Mouse (Mus musculus) small intestine, adult 2 months (tissue): ENCODE results near the gene Etv5. TPM values are rescaled to one million over a fixed set of nuclear protein-coding genes. Genes with fewer than 3 reads are reported as not detected.

Experiments
- H3K27ac ChIP-seq: fragments of 200-500 bp; 2 replicates; pipeline ENCODE4 v1.5.1; 2012; ENCODE audit warnings: low read depth, low read length, control low read depth, inconsistent platforms; ENCODE audit not compliant: insufficient read depth
- H3K27me3 ChIP-seq: fragments of 200-500 bp; 2 replicates; pipeline ENCODE4 v1.6.1; 2012; ENCODE audit warnings: mild to moderate bottlenecking, moderate library complexity, low read length, inconsistent platforms; ENCODE audit not compliant: control insufficient read depth, insufficient read depth
- H3K36me3 ChIP-seq: fragments of 200-500 bp; 2 replicates; pipeline ENCODE4 v1.6.1; 2012; ENCODE audit warnings: mild to moderate bottlenecking, low read length, control low read depth, inconsistent platforms; ENCODE audit not compliant: control insufficient read depth, insufficient read depth
- H3K4me1 ChIP-seq: fragments of 200-500 bp; 2 replicates; pipeline ENCODE4 v1.6.1; 2012; ENCODE audit warnings: low read length, inconsistent platforms, mixed read lengths; ENCODE audit not compliant: control insufficient read depth, insufficient read depth, insufficient read length
- H3K4me3 ChIP-seq: fragments of 200-500 bp; 2 replicates; pipeline ENCODE4 v1.5.1; 2012; ENCODE audit warnings: low read depth, mild to moderate bottlenecking, control low read depth, inconsistent platforms, low read length, moderate library complexity
- CTCF ChIP-seq: fragments of 200-500 bp; IDR thresholded peaks from 2 replicates; pipeline ENCODE4 v1.5.1; 2012; ENCODE audit warnings: low read depth, mild to moderate bottlenecking, control low read depth, inconsistent platforms, low read length, moderate library complexity, mixed read lengths; ENCODE audit not compliant: insufficient replicate concordance, insufficient read length; ENCODE audit errors: extremely low read depth
- POLR2A ChIP-seq: fragments of 200-500 bp; IDR thresholded peaks from 2 replicates; pipeline ENCODE4 v1.6.1; 2012; ENCODE audit warnings: low read depth, mild to moderate bottlenecking, control low read depth, inconsistent platforms, low read length, moderate library complexity
- WGBS: fragments of 180-500 bp; shearing (Covaris S2); methylation state at CpG from one replicate; pipeline ENCODE4 v1.1.7; 2018; 5-methylcytosine and 5-hydroxymethylcytosine counted together
- polyA plus RNA-seq: library from polyadenylated mRNA; depleted of rRNA; stranded (reverse); fragments of >200 nt; gene quantifications from 2 replicates; pipeline ENCODE4 v1.2.3, GENCODE M21; 2012; rRNA removed

Gene Etv5
- 2.5 TPM in 2 replicates for polyA plus RNA-seq

DNA sequence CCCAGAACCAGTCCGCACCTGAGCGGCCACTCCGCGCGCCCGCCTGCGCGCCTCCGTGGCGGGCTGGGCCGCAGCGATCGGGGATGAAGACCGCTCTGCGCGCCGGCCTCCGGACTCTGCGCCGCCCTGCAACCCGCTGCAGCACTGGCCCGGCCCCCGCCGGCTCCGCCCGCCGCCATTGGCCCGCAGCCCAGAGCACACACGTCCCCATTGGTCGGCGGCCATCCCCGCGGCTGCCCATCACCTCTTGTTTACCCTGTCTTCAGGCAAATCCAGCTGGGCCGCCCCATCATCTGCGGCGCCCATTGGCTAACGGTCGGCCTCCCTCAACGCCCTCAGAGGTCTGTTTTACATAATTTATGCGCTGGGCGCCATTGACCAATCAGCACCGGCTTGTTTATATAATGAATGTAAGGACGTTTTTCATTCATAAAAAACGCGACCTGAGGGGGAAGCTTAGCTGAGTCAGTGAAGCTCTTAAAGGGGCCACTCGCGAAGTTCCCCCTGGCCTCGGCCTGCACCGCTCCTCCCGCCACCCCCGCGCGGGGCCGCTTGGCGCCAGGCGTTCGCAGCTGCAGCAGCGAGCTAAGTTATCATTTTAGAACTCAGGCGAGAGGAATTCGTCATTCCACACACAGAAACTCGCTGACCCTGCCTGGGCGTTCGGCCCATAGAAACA, at the start of gene Etv5:
Gene Etv5 (minus strand): TSS at position 221 of the 679 bp plus-strand sequence.
- peak within 1 kb of the TSS; percentile 93 for H3K4me3 ChIP-seq
- no peaks in the 10 kb centered on the region; the same call in 1 of the 2 replicates for H3K36me3 ChIP-seq
- peaks cover 11% of the 10 kb centered on the region for H3K4me1 ChIP-seq
- TF ChIP-seq POLR2A (peak; percentile 74; the same call in 1 of the 2 replicates), CTCF (no peak)
- peak within 1 kb of the TSS; percentile 17 for H3K27ac ChIP-seq
- no peaks in the 10 kb centered on the region for H3K27me3 ChIP-seq
- under 1% methylated on average over 63 of the region's 63 CpGs for WGBS

DNA sequence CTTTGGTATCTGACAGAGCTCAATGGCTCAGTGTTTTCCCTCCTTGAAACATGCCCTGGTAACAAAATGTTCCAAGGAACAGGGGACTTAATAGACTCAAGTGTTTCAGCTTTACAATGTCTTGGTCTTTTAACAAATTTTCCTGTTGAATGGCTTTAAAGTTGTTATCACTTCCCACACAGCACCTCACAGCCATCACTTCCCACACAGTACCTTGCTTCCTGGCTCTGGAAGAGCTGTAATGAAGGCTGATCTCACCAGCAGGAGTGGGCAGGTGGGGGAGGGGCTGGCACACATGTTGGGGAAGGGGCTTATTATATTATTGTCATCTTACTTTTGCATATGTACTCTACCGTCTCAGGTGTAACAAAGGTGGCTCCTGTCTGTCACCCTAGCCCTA, 44.4 kb upstream of the Etv5 start:
- Histone ChIP-seq H3K4me3 (no peak overlapping the region), H3K36me3 (no peaks in the 10 kb centered on the region), H3K4me1 (no peaks in the 10 kb centered on the region), H3K27me3 (no peaks in the 10 kb centered on the region), H3K27ac (no peak overlapping the region)
- WGBS, result 97% methylated on average over 1 of the region's 1 CpGs
- TF ChIP-seq POLR2A, result no peak
- TF ChIP-seq CTCF, result no peak

DNA sequence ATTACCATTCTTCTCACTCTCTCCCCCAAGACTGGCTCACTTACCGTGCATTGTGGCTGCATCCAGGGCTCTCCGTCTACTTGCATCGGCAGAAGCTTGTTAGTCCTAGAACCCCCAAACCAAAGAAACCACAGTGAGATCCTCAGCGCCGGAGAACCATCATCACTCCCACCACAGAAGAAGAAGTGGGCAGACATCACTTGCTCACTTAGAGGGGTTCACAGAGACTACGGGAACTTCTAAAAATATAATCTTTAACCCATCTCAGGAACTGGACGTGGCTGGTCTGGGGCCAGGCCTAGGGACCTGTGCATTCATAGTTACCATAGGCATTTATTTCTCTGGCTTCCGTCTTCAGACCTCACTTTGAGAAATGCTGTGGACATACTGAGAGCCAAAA, 39.8 kb upstream of the Etv5 start:
- H3K36me3 ChIP-seq, result no peaks in the 10 kb centered on the region
- no peaks in the 10 kb centered on the region for H3K4me1 ChIP-seq
- no peak for TF ChIP-seq CTCF
- TF ChIP-seq POLR2A, result no peak
- WGBS, result 89% methylated on average over 8 of the region's 8 CpGs
- H3K4me3 ChIP-seq, result no peak overlapping the region
- H3K27ac ChIP-seq, result no peak overlapping the region
- no peaks in the 10 kb centered on the region for H3K27me3 ChIP-seq

DNA sequence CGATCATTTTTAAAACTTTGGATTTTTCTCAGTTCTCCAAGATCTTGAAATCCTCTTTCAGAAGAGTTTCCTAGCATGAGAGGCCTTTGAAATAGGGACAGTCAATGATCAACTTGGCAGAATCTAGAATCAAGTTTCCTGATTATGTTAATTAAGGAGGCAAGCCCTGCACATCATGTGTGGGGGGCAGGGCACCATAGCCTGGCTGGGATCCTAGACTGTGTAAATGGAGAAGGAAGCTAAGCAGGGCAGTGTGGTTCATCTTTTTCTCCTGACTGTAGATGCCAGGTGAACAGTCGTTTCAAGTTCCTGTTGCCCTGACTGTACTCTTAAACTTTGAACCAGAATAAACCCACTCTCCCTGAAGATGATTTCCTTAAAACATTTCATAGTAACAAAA, 32.2 kb upstream of the Etv5 start:
- 51% methylated on average over 2 of the region's 2 CpGs for WGBS
- no peak for TF ChIP-seq POLR2A
- TF ChIP-seq CTCF, result no peak
- no peaks in the 10 kb centered on the region for H3K36me3 ChIP-seq
- H3K4me1 ChIP-seq, result peaks cover 5% of the 10 kb centered on the region; the same call in 1 of the 2 replicates
- H3K4me3 ChIP-seq, result no peak overlapping the region
- H3K27ac ChIP-seq, result no peak overlapping the region
- H3K27me3 ChIP-seq, result no peaks in the 10 kb centered on the region

DNA sequence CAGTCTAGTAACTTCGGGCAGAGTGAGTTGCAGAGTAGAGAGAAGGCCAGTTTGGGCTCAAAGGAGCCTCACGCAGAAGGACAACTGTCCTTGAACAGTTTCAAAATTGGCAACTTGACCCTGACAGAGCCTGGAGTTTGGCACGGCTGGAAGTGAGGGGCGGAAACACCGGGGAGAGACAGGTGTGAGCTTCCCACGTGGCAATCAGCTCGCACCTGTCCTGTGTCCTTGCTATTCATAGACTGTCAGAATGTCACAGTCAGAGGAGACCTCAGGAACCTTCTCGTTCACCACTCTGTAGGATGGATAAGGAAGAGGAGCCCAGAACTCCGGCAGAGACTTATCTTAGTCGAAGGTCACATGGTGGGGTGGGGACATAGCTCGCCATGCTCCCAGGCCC, 29.9 kb upstream of the Etv5 start:
- Histone ChIP-seq H3K27me3 (no peaks in the 10 kb centered on the region), H3K4me1 (peaks cover 5% of the 10 kb centered on the region; the same call in 1 of the 2 replicates), H3K36me3 (no peaks in the 10 kb centered on the region), H3K27ac (no peak overlapping the region), H3K4me3 (no peak overlapping the region)
- no peak for TF ChIP-seq POLR2A
- no peak for TF ChIP-seq CTCF
- 21% methylated on average over 11 of the region's 11 CpGs for WGBS

DNA sequence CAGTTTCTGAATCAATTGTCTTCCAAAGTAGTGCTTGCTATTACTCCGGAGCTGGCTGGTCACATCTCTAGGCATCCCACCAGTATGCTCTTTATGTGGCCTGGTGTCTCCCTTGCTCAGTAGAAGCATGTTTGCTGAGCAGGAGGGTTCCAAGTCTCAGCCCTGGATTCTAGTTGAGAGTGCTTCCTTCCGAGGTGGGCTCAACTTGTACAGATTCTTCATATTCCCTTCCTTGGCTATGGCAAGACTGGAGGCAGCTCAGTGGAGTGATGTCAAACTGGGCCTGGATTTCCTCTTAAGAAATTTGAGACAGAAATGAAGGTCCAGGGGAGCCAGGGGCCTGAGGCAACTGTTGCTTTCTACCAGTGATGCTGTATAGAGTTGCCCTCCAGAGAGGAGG, 27.6 kb upstream of the Etv5 start:
- Histone ChIP-seq H3K36me3 (no peaks in the 10 kb centered on the region), H3K27ac (no peak overlapping the region), H3K4me3 (no peak overlapping the region), H3K4me1 (peaks cover 5% of the 10 kb centered on the region; the same call in 1 of the 2 replicates), H3K27me3 (no peaks in the 10 kb centered on the region)
- 96% methylated on average over 2 of the region's 2 CpGs for WGBS
- TF ChIP-seq CTCF (no peak), POLR2A (no peak)

DNA sequence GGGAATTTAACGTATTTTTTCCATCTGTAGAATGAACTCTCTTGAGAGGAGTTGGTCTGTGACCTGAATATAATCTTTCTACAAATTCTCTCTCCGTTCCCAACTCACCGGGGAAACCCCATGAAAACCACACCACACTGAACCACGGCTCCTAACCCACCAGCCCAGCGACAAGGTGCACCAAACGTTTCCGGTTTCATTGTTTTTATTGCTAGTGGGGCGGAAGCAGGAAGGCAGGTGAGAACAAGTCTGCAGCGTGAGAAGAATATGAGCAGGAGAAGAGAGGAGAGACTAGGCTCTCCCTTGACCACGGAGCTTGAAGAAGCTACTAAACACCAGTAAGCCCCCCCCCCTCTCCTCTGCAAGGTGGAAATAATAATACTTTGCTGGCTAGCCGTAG, 26.9 kb upstream of the Etv5 start:
- Histone ChIP-seq H3K27me3 (no peaks in the 10 kb centered on the region), H3K4me3 (no peak overlapping the region), H3K27ac (no peak overlapping the region), H3K4me1 (peaks cover 5% of the 10 kb centered on the region; the same call in 1 of the 2 replicates), H3K36me3 (no peaks in the 10 kb centered on the region)
- TF ChIP-seq POLR2A, result no peak
- TF ChIP-seq CTCF, result no peak
- 71% methylated on average over 11 of the region's 11 CpGs for WGBS
